Mouse (Mus musculus) left cerebral cortex, adult 9 months (tissue): ENCODE measurements around the gene Pbx4.
A peak's percentile ranks its signal among the peaks of the same experiment; 100 is the strongest.

Experiments used
- DNase-seq, 2 experiments: peaks; one replicate each; pipeline ENCODE4 v3.0.0; 2022; ENCODE audit warnings: low spot score in 2 of 2

Pbx4 gene

GRCm38 (mm10) chr8:69832298-69832853, at the start of gene Pbx4:
Gene Pbx4 (plus strand): TSS chr8:69832491.
- peak; percentile 97 for DNase-seq

GRCm38 (mm10) chr8:69789105-69789504, 43.2 kb upstream of the Pbx4 start:
- DNase-seq = no peak

- no peak for DNase-seq
These were observed 42.6 kb upstream of the Pbx4 start for GRCm38 (mm10) chr8:69789731-69790130.

- no peak for DNase-seq
These were observed 41.9 kb upstream of the Pbx4 start for GRCm38 (mm10) chr8:69790364-69790763.

GRCm38 (mm10) chr8:69790773-69791367, 41.4 kb upstream of the Pbx4 start, which contains the start of the genes Atp13a1 and Zfp866:
Gene Atp13a1 (plus strand): TSS chr8:69791163.
Gene Zfp866 (minus strand): TSS chr8:69791178.
- DNase-seq = peak; percentile 69 to 88

- DNase-seq = no peak
These were observed 40.7 kb upstream of the Pbx4 start for GRCm38 (mm10) chr8:69791415-69792068.

GRCm38 (mm10) chr8:69793666-69794065, 38.6 kb upstream of the Pbx4 start:
- no peak for DNase-seq

- DNase-seq = no peak
These were observed 38.2 kb upstream of the Pbx4 start for GRCm38 (mm10) chr8:69794096-69794495.

- DNase-seq = no peak
These were observed 37.4 kb upstream of the Pbx4 start for GRCm38 (mm10) chr8:69794901-69795300.

GRCm38 (mm10) chr8:69796721-69797345, 35.5 kb upstream of the Pbx4 start:
- DNase-seq = no peak

- no peak for DNase-seq
These were observed 34.6 kb upstream of the Pbx4 start for GRCm38 (mm10) chr8:69797661-69798060.

- no peak for DNase-seq
These were observed 33.0 kb upstream of the Pbx4 start for GRCm38 (mm10) chr8:69799261-69799660.

- DNase-seq = no peak
These were observed 32.3 kb upstream of the Pbx4 start for GRCm38 (mm10) chr8:69799946-69800345.

GRCm38 (mm10) chr8:69801796-69802195, 30.5 kb upstream of the Pbx4 start:
- no peak for DNase-seq

GRCm38 (mm10) chr8:69802216-69802615, 30.1 kb upstream of the Pbx4 start:
- DNase-seq = no peak

GRCm38 (mm10) chr8:69803366-69803765, 28.9 kb upstream of the Pbx4 start:
- no peak for DNase-seq

- no peak for DNase-seq
These were observed 27.8 kb upstream of the Pbx4 start for GRCm38 (mm10) chr8:69804537-69804936.

GRCm38 (mm10) chr8:69805086-69805485, 27.2 kb upstream of the Pbx4 start:
- no peak for DNase-seq

GRCm38 (mm10) chr8:69805491-69805890, 26.8 kb upstream of the Pbx4 start:
- DNase-seq = no peak

- DNase-seq = no peak
These were observed 25.1 kb upstream of the Pbx4 start for GRCm38 (mm10) chr8:69807236-69807635.

- peak in 1 of 2 experiments; percentile 60 for DNase-seq
These were observed 24.0 kb upstream of the Pbx4 start, which contains the start of gene Gmip for GRCm38 (mm10) chr8:69808094-69808863. Gene Gmip (plus strand): TSS chr8:69808679.
